Mouse (Mus musculus) liver, embryonic 14.5 days (tissue): Measurements from ENCODE around the gene Frmd8.

Experiments used
- CTCF ChIP-seq: IDR thresholded peaks from 2 replicates; pipeline ENCODE4 v1.5.1; 2016; ENCODE audit warnings: antibody characterized with exemption, low read depth, control low read depth
- EP300 ChIP-seq: IDR thresholded peaks from 2 replicates; pipeline ENCODE4 v1.6.1; 2016; ENCODE audit warnings: antibody characterized with exemption, low read depth

- TF ChIP-seq CTCF (no peak), EP300 (no peak)
These were observed 38.0 kb downstream of the Frmd8 start for GRCm38 (mm10) chr19:5836941-5837572.
